Mouse (Mus musculus): Measurements from ENCODE around the gene Pramef25. TPM values are rescaled to one million over a fixed set of nuclear protein-coding genes. Genes with fewer than 3 reads are reported as not detected.
"Not testable (repeated sequence)": the region's sequence is repeated elsewhere in the genome, so short reads cannot be mapped to it uniquely, and the experiment has no call there.

Pramef25 gene
- polyA plus RNA-seq (2014; fragmentation: Nextera tagmentation; extraction: Ambion mirVana): not detected in 2 replicates

DNA sequence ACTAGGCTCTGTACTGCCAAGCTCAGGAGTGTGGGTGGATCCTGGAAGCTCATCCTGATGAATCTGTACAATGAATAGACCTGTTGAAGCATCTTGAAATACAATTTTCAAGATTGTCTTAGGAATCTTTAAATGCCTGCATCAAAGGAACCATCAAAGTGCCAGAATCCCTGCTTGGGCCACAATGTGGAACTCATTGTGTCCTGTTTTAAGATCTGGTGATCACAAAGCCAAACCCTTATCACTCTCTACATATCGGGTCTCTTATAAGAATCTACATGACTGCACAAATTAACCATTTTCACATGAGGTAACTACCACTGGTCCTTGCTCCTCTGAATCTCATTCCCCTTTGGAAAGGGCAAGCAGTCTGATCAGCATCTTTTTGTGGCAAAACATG is at the start of gene Pramef25:
Gene Pramef25, minus strand, starts transcription at position 101 of the 400 bp plus-strand sequence.
- H3K9ac ChIP-seq (ENCODE audit: low read length); H3K36me3 ChIP-seq (ENCODE audit: control insufficient read depth, insufficient read depth, low read length); H3K9me3 ChIP-seq (ENCODE audit: control insufficient read depth, low read length); H3K4me1 ChIP-seq (ENCODE audit: control insufficient read depth, insufficient read depth, low read length); H3K27ac ChIP-seq (replicated peaks; ENCODE audit: low read depth, low read length); H3K27me3 ChIP-seq (ENCODE audit: control insufficient read depth, insufficient read depth, low read length); ATAC-seq (ENCODE audit: insufficient number of reproducible peaks, low FRiP score, low TSS enrichment, low read depth); H3K4me2 ChIP-seq (ENCODE audit: low read depth, severe bottlenecking); DNase-seq (ENCODE audit: low spot score); H3K4me3 ChIP-seq (ENCODE audit: low read depth, low read length): not testable (repeated sequence)
- 92% methylated on average over 1 of the region's 1 CpGs for WGBS

- not testable (repeated sequence) for H3K9ac ChIP-seq (ENCODE audit: low read length); H3K9me3 ChIP-seq (ENCODE audit: control insufficient read depth, low read length); DNase-seq (ENCODE audit: low spot score); H3K4me3 ChIP-seq (ENCODE audit: low read depth, low read length); H3K27me3 ChIP-seq (ENCODE audit: control insufficient read depth, insufficient read depth, low read length); H3K36me3 ChIP-seq (ENCODE audit: control insufficient read depth, insufficient read depth, low read length); H3K4me1 ChIP-seq (ENCODE audit: control insufficient read depth, insufficient read depth, low read length); ATAC-seq (ENCODE audit: insufficient number of reproducible peaks, low FRiP score, low TSS enrichment, low read depth); H3K4me2 ChIP-seq (ENCODE audit: low read depth, severe bottlenecking); H3K27ac ChIP-seq (replicated peaks; ENCODE audit: low read depth, low read length)
- 64% methylated on average over 3 of the region's 3 CpGs for WGBS
Measured at GRCm38 (mm10) chr4:143994269-143994668, 43.5 kb upstream of the Pramef25 start, which contains the start of gene Pramef17. TSS of gene Pramef17 (minus strand) at chr4:143994369.

GRCm38 (mm10) chr4:143988126-143988525 is 37.3 kb upstream of the Pramef25 start:
- H3K36me3 ChIP-seq (ENCODE audit: control insufficient read depth, insufficient read depth, low read length); H3K4me3 ChIP-seq (ENCODE audit: low read depth, low read length); H3K9ac ChIP-seq (ENCODE audit: low read length); DNase-seq (ENCODE audit: low spot score); ATAC-seq (ENCODE audit: insufficient number of reproducible peaks, low FRiP score, low TSS enrichment, low read depth); H3K4me1 ChIP-seq (ENCODE audit: control insufficient read depth, insufficient read depth, low read length); H3K27me3 ChIP-seq (ENCODE audit: control insufficient read depth, insufficient read depth, low read length); H3K9me3 ChIP-seq (ENCODE audit: control insufficient read depth, low read length); H3K4me2 ChIP-seq (ENCODE audit: low read depth, severe bottlenecking); H3K27ac ChIP-seq (replicated peaks; ENCODE audit: low read depth, low read length): not testable (repeated sequence)
- WGBS: 93% methylated on average over 13 of the region's 17 CpGs

GRCm38 (mm10) chr4:143987475-143987941 is 36.7 kb upstream of the Pramef25 start:
- not testable (repeated sequence) for DNase-seq (ENCODE audit: low spot score); ATAC-seq (ENCODE audit: insufficient number of reproducible peaks, low FRiP score, low TSS enrichment, low read depth); H3K4me2 ChIP-seq (ENCODE audit: low read depth, severe bottlenecking); H3K36me3 ChIP-seq (ENCODE audit: control insufficient read depth, insufficient read depth, low read length); H3K9ac ChIP-seq (ENCODE audit: low read length); H3K27ac ChIP-seq (replicated peaks; ENCODE audit: low read depth, low read length); H3K27me3 ChIP-seq (ENCODE audit: control insufficient read depth, insufficient read depth, low read length); H3K9me3 ChIP-seq (ENCODE audit: control insufficient read depth, low read length); H3K4me1 ChIP-seq (ENCODE audit: control insufficient read depth, insufficient read depth, low read length); H3K4me3 ChIP-seq (ENCODE audit: low read depth, low read length)
- WGBS: 96% methylated on average over 7 of the region's 17 CpGs

DNA sequence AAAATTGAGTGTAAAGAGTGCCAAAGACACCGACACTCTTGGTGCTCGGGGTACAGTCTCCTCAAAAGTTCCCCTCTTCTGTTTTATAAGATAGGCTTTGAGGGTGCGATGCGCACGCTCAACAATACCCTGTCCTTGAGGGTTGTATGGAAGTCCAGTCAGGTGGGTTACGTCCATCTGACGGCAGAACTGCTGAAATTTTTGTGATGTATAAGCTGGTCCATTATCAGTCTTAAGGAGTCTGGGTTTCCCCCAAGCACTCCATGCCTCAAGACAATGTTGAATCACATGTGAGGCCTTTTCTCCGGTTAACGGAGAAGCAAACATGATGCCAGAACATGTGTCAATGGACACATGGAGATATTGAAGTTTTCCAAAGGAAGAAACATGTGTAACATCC is 34.9 kb upstream of the Pramef25 start:
- H3K27ac ChIP-seq (replicated peaks; ENCODE audit: low read depth, low read length); H3K4me2 ChIP-seq (ENCODE audit: low read depth, severe bottlenecking); H3K27me3 ChIP-seq (ENCODE audit: control insufficient read depth, insufficient read depth, low read length); H3K4me3 ChIP-seq (ENCODE audit: low read depth, low read length); H3K9me3 ChIP-seq (ENCODE audit: control insufficient read depth, low read length); ATAC-seq (ENCODE audit: insufficient number of reproducible peaks, low FRiP score, low TSS enrichment, low read depth); H3K36me3 ChIP-seq (ENCODE audit: control insufficient read depth, insufficient read depth, low read length); H3K9ac ChIP-seq (ENCODE audit: low read length); DNase-seq (ENCODE audit: low spot score); H3K4me1 ChIP-seq (ENCODE audit: control insufficient read depth, insufficient read depth, low read length): not testable (repeated sequence)
- WGBS: 92% methylated on average over 2 of the region's 9 CpGs

- not testable (repeated sequence) for H3K9ac ChIP-seq (ENCODE audit: low read length); ATAC-seq (ENCODE audit: insufficient number of reproducible peaks, low FRiP score, low TSS enrichment, low read depth); DNase-seq (ENCODE audit: low spot score); H3K4me1 ChIP-seq (ENCODE audit: control insufficient read depth, insufficient read depth, low read length); H3K27me3 ChIP-seq (ENCODE audit: control insufficient read depth, insufficient read depth, low read length); H3K4me3 ChIP-seq (ENCODE audit: low read depth, low read length); H3K27ac ChIP-seq (replicated peaks; ENCODE audit: low read depth, low read length); H3K4me2 ChIP-seq (ENCODE audit: low read depth, severe bottlenecking); H3K9me3 ChIP-seq (ENCODE audit: control insufficient read depth, low read length); H3K36me3 ChIP-seq (ENCODE audit: control insufficient read depth, insufficient read depth, low read length)
- WGBS: no CpG with 5 or more reads among the region's 7 CpGs
Measured at GRCm38 (mm10) chr4:143985165-143985564, 34.3 kb upstream of the Pramef25 start.

GRCm38 (mm10) chr4:143983446-143983845 is 32.6 kb upstream of the Pramef25 start:
- H3K27me3 ChIP-seq (ENCODE audit: control insufficient read depth, insufficient read depth, low read length); H3K36me3 ChIP-seq (ENCODE audit: control insufficient read depth, insufficient read depth, low read length); H3K4me2 ChIP-seq (ENCODE audit: low read depth, severe bottlenecking); H3K4me3 ChIP-seq (ENCODE audit: low read depth, low read length); H3K9me3 ChIP-seq (ENCODE audit: control insufficient read depth, low read length); DNase-seq (ENCODE audit: low spot score); ATAC-seq (ENCODE audit: insufficient number of reproducible peaks, low FRiP score, low TSS enrichment, low read depth); H3K27ac ChIP-seq (replicated peaks; ENCODE audit: low read depth, low read length); H3K4me1 ChIP-seq (ENCODE audit: control insufficient read depth, insufficient read depth, low read length); H3K9ac ChIP-seq (ENCODE audit: low read length): not testable (repeated sequence)
- WGBS: no CpG with 5 or more reads among the region's 1 CpGs

GRCm38 (mm10) chr4:143966850-143967249 is 16.0 kb upstream of the Pramef25 start, which contains the start of gene Gm13101:
TSS of gene Gm13101 (minus strand) at chr4:143966950.
- not testable (repeated sequence) for H3K27ac ChIP-seq (replicated peaks; ENCODE audit: low read depth, low read length); ATAC-seq (ENCODE audit: insufficient number of reproducible peaks, low FRiP score, low TSS enrichment, low read depth); DNase-seq (ENCODE audit: low spot score); H3K4me1 ChIP-seq (ENCODE audit: control insufficient read depth, insufficient read depth, low read length); H3K9ac ChIP-seq (ENCODE audit: low read length); H3K27me3 ChIP-seq (ENCODE audit: control insufficient read depth, insufficient read depth, low read length); H3K36me3 ChIP-seq (ENCODE audit: control insufficient read depth, insufficient read depth, low read length); H3K4me2 ChIP-seq (ENCODE audit: low read depth, severe bottlenecking); H3K9me3 ChIP-seq (ENCODE audit: control insufficient read depth, low read length); H3K4me3 ChIP-seq (ENCODE audit: low read depth, low read length)
- 55% methylated on average over 2 of the region's 2 CpGs for WGBS

DNA sequence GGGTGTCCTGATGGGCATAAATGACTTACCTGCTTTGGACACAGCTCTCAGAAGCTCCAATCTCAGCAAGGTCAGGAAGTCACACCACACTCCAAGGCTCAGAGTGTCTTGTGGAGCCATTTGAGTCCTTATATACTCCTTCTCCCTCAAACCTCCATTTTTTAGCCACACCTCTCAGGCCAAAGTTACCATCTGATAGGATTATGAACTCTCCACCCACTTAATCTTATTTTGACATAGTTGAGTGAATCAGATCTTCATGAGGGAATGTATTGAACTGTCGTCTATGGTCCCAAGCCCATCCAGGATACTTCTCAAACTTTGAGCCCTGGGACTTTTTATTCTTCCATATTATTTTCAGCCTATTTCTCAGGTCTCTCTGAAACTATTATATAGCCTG is 50.5 kb downstream of the Pramef25 start, which contains the start of gene Pramef6:
Gene Pramef6, minus strand, starts transcription at position 101 of the 400 bp plus-strand sequence.
- not testable (repeated sequence) for ATAC-seq (ENCODE audit: insufficient number of reproducible peaks, low FRiP score, low TSS enrichment, low read depth); H3K27ac ChIP-seq (replicated peaks; ENCODE audit: low read depth, low read length); H3K36me3 ChIP-seq (ENCODE audit: control insufficient read depth, insufficient read depth, low read length); H3K4me1 ChIP-seq (ENCODE audit: control insufficient read depth, insufficient read depth, low read length); H3K4me2 ChIP-seq (ENCODE audit: low read depth, severe bottlenecking); H3K27me3 ChIP-seq (ENCODE audit: control insufficient read depth, insufficient read depth, low read length); H3K9me3 ChIP-seq (ENCODE audit: control insufficient read depth, low read length); DNase-seq (ENCODE audit: low spot score); H3K9ac ChIP-seq (ENCODE audit: low read length); H3K4me3 ChIP-seq (ENCODE audit: low read depth, low read length)
- WGBS: 90% methylated on average over 1 of the region's 1 CpGs

Measured in limb, embryonic 11.5 days (tissue).